Mouse (Mus musculus) heart, postnatal 0 days (tissue): ENCODE data around the gene Cdk19.

Experiments used
- CTCF ChIP-seq: IDR thresholded peaks from 2 replicates; pipeline ENCODE4 v1.5.1; 2016; ENCODE audit warnings: antibody characterized with exemption, control low read depth, low read depth
- EP300 ChIP-seq: IDR thresholded peaks from 2 replicates; pipeline ENCODE4 v1.6.1; 2016; ENCODE audit warnings: antibody characterized with exemption, low read depth

DNA sequence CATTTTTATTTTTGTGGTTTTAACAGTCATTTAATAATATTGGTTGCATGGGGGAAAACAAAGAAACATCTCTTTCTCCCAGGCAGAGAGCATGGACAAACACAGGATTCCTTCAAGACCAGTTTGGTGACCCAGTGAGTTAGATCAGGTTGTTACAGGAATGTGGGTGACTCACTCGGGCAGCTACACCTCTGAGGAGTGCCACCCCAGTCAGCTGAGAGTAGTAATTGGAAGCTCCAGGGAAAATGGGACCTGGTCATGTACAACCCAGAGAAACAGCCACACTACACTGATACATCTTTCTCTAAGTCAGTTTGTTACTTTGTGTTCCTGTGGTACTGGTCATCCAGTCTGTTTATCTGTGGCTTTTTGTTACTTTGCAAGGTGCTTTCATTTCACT, 40.3 kb downstream of the Cdk19 start:
- TF ChIP-seq CTCF (no peak), EP300 (no peak)
